Mouse (Mus musculus) midbrain, postnatal 0 days (tissue): ENCODE results near the gene Sftpa1. TPM values are rescaled to one million over a fixed set of nuclear protein-coding genes. Genes with fewer than 3 reads are reported as not detected.

Source experiments
- ATAC-seq: fragments of 200-750 bp; cut with Nextera tagmentation; 2 replicates; pipeline ENCODE4 v1.8.0; 2017; ENCODE audit warnings: moderate number of reproducible peaks, mild to moderate bottlenecking, moderate TSS enrichment, moderate library complexity; ENCODE audit not compliant: low FRiP score
- DNase-seq: peaks from one replicate; pipeline ENCODE4 v3.0.0-alpha.2; 2015; ENCODE audit warnings: low spot score
- H3K27ac ChIP-seq: fragments of 300-500 bp; sonication (generic); 2 replicates; pipeline ENCODE4 v1.5.1; 2014; ENCODE audit warnings: low read depth, mild to moderate bottlenecking, low read length, mixed read lengths
- H3K27me3 ChIP-seq: fragments of 300-500 bp; sonication (generic); 2 replicates; pipeline ENCODE4 v1.6.1; 2014; ENCODE audit warnings: low read length, control low read depth, mixed read lengths; ENCODE audit not compliant: insufficient read depth
- H3K36me3 ChIP-seq: fragments of 300-500 bp; sonication (generic); 2 replicates; pipeline ENCODE4 v1.6.1; 2014; ENCODE audit warnings: low read length, control low read depth, mixed read lengths; ENCODE audit not compliant: insufficient read depth
- H3K4me1 ChIP-seq: fragments of 300-500 bp; sonication (generic); 2 replicates; pipeline ENCODE4 v1.6.1; 2014; ENCODE audit warnings: mild to moderate bottlenecking, control low read depth, antibody characterized with exemption, low read length, mixed read lengths; ENCODE audit not compliant: insufficient read depth
- H3K4me2 ChIP-seq: fragments of 300-500 bp; sonication (generic); 2 replicates; pipeline ENCODE4 v1.6.1; 2014; ENCODE audit warnings: low read depth, mild to moderate bottlenecking, low read length, mixed read lengths; ENCODE audit not compliant: poor library complexity, severe bottlenecking
- H3K4me3 ChIP-seq: fragments of 300-500 bp; sonication (generic); 2 replicates; pipeline ENCODE4 v1.5.1; 2014; ENCODE audit warnings: low read depth, mild to moderate bottlenecking, low read length, moderate library complexity
- H3K9ac ChIP-seq: fragments of 300-500 bp; sonication (generic); replicated peaks from 2 replicates; pipeline ENCODE4 v1.6.1; 2014; ENCODE audit warnings: mild to moderate bottlenecking, low read length, moderate library complexity, mixed read lengths; ENCODE audit not compliant: poor library complexity, severe bottlenecking
- H3K9me3 ChIP-seq: fragments of 300-500 bp; sonication (generic); 2 replicates; pipeline ENCODE4 v1.6.1; 2016; ENCODE audit warnings: low read length, control low read depth
- CTCF ChIP-seq: IDR thresholded peaks from 2 replicates; pipeline ENCODE4 v1.5.1; 2016; ENCODE audit warnings: antibody characterized with exemption, mild to moderate bottlenecking
- WGBS: fragments of 180-500 bp; shearing (Covaris S2); extraction: QIAGEN DNeasy Blood & Tissue Kit; methylation state at CpG from one replicate; pipeline ENCODE4 v1.1.7; 2014; 5-methylcytosine and 5-hydroxymethylcytosine counted together
- polyA plus RNA-seq: library from polyadenylated mRNA; unstranded; fragments of >200 nt; fragmentation: Nextera tagmentation; extraction: Ambion mirVana; gene quantifications from 2 replicates; pipeline ENCODE4 v1.2.1, GENCODE M21; 2015
- total RNA-seq: library from RNA; depleted of rRNA; stranded (reverse); fragments of >200 nt; gene quantifications from 2 replicates; pipeline ENCODE4 v1.2.3, GENCODE M21; 2014

The Sftpa1 gene
- total and polyA plus RNA-seq, 2 experiments from 2014 or later: not detected

- H3K9me3 ChIP-seq: no peaks in the 10 kb centered on the region
- no peak for TF ChIP-seq CTCF
- ATAC-seq: no peak
- no peaks in the 10 kb centered on the region for H3K27me3 ChIP-seq
- no peaks in the 10 kb centered on the region for H3K36me3 ChIP-seq
- H3K4me3 ChIP-seq: no peak overlapping the region
- no peak overlapping the region for H3K9ac ChIP-seq
- WGBS: 86% methylated on average over 1 of the region's 1 CpGs
- H3K4me2 ChIP-seq: no peak overlapping the region
- DNase-seq: no peak
- no peak overlapping the region for H3K27ac ChIP-seq
- H3K4me1 ChIP-seq: no peaks in the 10 kb centered on the region
Observed at GRCm38 (mm10) chr14:41098726-41099125, 32.9 kb upstream of the Sftpa1 start.

GRCm38 (mm10) chr14:41100712-41101111 is 30.9 kb upstream of the Sftpa1 start:
- no peak overlapping the region for H3K4me2 ChIP-seq
- H3K4me3 ChIP-seq: no peak overlapping the region
- H3K27ac ChIP-seq: no peak overlapping the region
- ATAC-seq: no peak
- no peak for TF ChIP-seq CTCF
- H3K36me3 ChIP-seq: no peaks in the 10 kb centered on the region
- no peak for DNase-seq
- 89% methylated on average over 3 of the region's 3 CpGs for WGBS
- H3K9ac ChIP-seq: no peak overlapping the region
- H3K9me3 ChIP-seq: no peaks in the 10 kb centered on the region
- H3K4me1 ChIP-seq: no peaks in the 10 kb centered on the region
- H3K27me3 ChIP-seq: no peaks in the 10 kb centered on the region

- ATAC-seq (no peak), DNase-seq (no peak)
- 84% methylated on average over 5 of the region's 5 CpGs for WGBS
- H3K9ac ChIP-seq: no peak overlapping the region
- H3K27ac ChIP-seq: no peak overlapping the region
- TF ChIP-seq CTCF: no peak
- no peaks in the 10 kb centered on the region for H3K9me3 ChIP-seq
- no peak overlapping the region for H3K4me3 ChIP-seq
- H3K36me3 ChIP-seq: no peaks in the 10 kb centered on the region
- H3K4me1 ChIP-seq: no peaks in the 10 kb centered on the region
- H3K27me3 ChIP-seq: no peaks in the 10 kb centered on the region
- H3K4me2 ChIP-seq: no peak overlapping the region
Observed at GRCm38 (mm10) chr14:41101242-41101641, 30.3 kb upstream of the Sftpa1 start.

- TF ChIP-seq CTCF: no peak
- no peak for DNase-seq
- H3K36me3 ChIP-seq: no peaks in the 10 kb centered on the region
- H3K27ac ChIP-seq: no peak overlapping the region
- H3K4me2 ChIP-seq: no peak overlapping the region
- H3K4me3 ChIP-seq: no peak overlapping the region
- WGBS: 79% methylated on average over 2 of the region's 2 CpGs
- no peaks in the 10 kb centered on the region for H3K4me1 ChIP-seq
- no peak for ATAC-seq
- H3K9me3 ChIP-seq: no peaks in the 10 kb centered on the region
- H3K9ac ChIP-seq: no peak overlapping the region
- H3K27me3 ChIP-seq: no peaks in the 10 kb centered on the region
Observed at GRCm38 (mm10) chr14:41102269-41102668, 29.3 kb upstream of the Sftpa1 start.

- WGBS: 73% methylated on average over 10 of the region's 10 CpGs
- no peak within 1 kb of the TSS for H3K9ac ChIP-seq
- no peaks in the 10 kb centered on the region for H3K27me3 ChIP-seq
- DNase-seq: no peak
- H3K36me3 ChIP-seq: no peaks in the 10 kb centered on the region
- no peak for TF ChIP-seq CTCF
- no peak within 1 kb of the TSS for H3K4me2 ChIP-seq
- no peak within 1 kb of the TSS for H3K4me3 ChIP-seq
- no peak for ATAC-seq
- no peaks in the 10 kb centered on the region for H3K4me1 ChIP-seq
- no peaks in the 10 kb centered on the region for H3K9me3 ChIP-seq
- H3K27ac ChIP-seq: no peak within 1 kb of the TSS
Observed at GRCm38 (mm10) chr14:41104853-41105444, 26.6 kb upstream of the Sftpa1 start, which contains the start of gene Mat1a. Gene Mat1a (plus strand): TSS chr14:41105035.

GRCm38 (mm10) chr14:41111031-41111668 is 20.4 kb upstream of the Sftpa1 start:
- Histone ChIP-seq H3K4me1 (no peaks in the 10 kb centered on the region), H3K36me3 (no peaks in the 10 kb centered on the region), H3K27me3 (no peaks in the 10 kb centered on the region), H3K9me3 (no peaks in the 10 kb centered on the region), H3K9ac (no peak overlapping the region), H3K4me3 (no peak overlapping the region), H3K27ac (no peak overlapping the region), H3K4me2 (no peak overlapping the region)
- ATAC-seq (no peak), DNase-seq (no peak)
- 89% methylated on average over 7 of the region's 7 CpGs for WGBS
- no peak for TF ChIP-seq CTCF
